Mouse (Mus musculus) stomach, embryonic 15.5 days (tissue): Measurements from ENCODE around the gene Ctnnd1. TPM values are rescaled to one million over a fixed set of nuclear protein-coding genes. Genes with fewer than 3 reads are reported as not detected.

Experiments
- ATAC-seq: fragments of 200-750 bp; cut with Nextera tagmentation; 2 replicates; pipeline ENCODE4 v1.8.0; 2017; ENCODE audit warnings: low read depth, moderate number of reproducible peaks, moderate TSS enrichment; ENCODE audit not compliant: insufficient read depth, low FRiP score
- H3K27ac ChIP-seq: fragments of 300-500 bp; sonication (generic); 2 replicates; pipeline ENCODE4 v1.5.1; 2015; ENCODE audit warnings: mild to moderate bottlenecking, inconsistent platforms
- H3K27me3 ChIP-seq: fragments of 300-500 bp; sonication (generic); replicated peaks from 2 replicates; pipeline ENCODE4 v1.6.1; 2015; ENCODE audit warnings: inconsistent platforms
- H3K36me3 ChIP-seq: fragments of 300-500 bp; sonication (generic); 2 replicates; pipeline ENCODE4 v1.6.1; 2015; ENCODE audit warnings: inconsistent platforms
- H3K4me1 ChIP-seq: fragments of 300-500 bp; sonication (generic); 2 replicates; pipeline ENCODE4 v1.6.1; 2015; ENCODE audit warnings: inconsistent platforms
- H3K4me2 ChIP-seq: fragments of 300-500 bp; sonication (generic); 2 replicates; pipeline ENCODE4 v1.6.1; 2015; ENCODE audit warnings: mild to moderate bottlenecking, inconsistent platforms
- H3K4me3 ChIP-seq: fragments of 300-500 bp; sonication (generic); replicated peaks from 2 replicates; pipeline ENCODE4 v1.5.1; 2015; ENCODE audit warnings: inconsistent platforms
- H3K9ac ChIP-seq: fragments of 300-500 bp; sonication (generic); 2 replicates; pipeline ENCODE4 v1.6.1; 2015; ENCODE audit warnings: inconsistent platforms
- H3K9me3 ChIP-seq: fragments of 300-500 bp; sonication (generic); 2 replicates; pipeline ENCODE4 v1.6.1; 2016; ENCODE audit warnings: inconsistent platforms
- WGBS: fragments of 180-500 bp; shearing (Covaris S2); methylation state at CpG from one replicate; pipeline ENCODE4 v1.1.7; 2015; 5-methylcytosine and 5-hydroxymethylcytosine counted together
- polyA plus RNA-seq: library from polyadenylated mRNA; unstranded; fragments of >200 nt; fragmentation: Nextera tagmentation; extraction: Ambion mirVana; gene quantifications from 2 replicates; pipeline ENCODE4 v1.2.1, GENCODE M21; 2015

Ctnnd1 gene
- polyA plus RNA-seq, 1 experiment from 2014 or later, result 60.0 TPM

GRCm38 (mm10) chr2:84623428-84624119, 27.0 kb downstream of the Ctnnd1 start:
- 84% methylated on average over 3 of the region's 3 CpGs for WGBS
- Histone ChIP-seq H3K9me3 (no peaks in the 10 kb centered on the region), H3K27ac (peak overlapping the region; percentile 19; the same call in 1 of the 2 replicates)

GRCm38 (mm10) chr2:84622668-84623067, 27.9 kb downstream of the Ctnnd1 start:
- H3K4me3 ChIP-seq, result no peak overlapping the region
- WGBS, result 71% methylated on average over 2 of the region's 2 CpGs
- no peaks in the 10 kb centered on the region for H3K27me3 ChIP-seq
- H3K9ac ChIP-seq, result no peak overlapping the region
- H3K4me1 ChIP-seq, result peaks cover 14% of the 10 kb centered on the region; the same call in 1 of the 2 replicates
- no peak overlapping the region for H3K27ac ChIP-seq
- peaks cover 26% of the 10 kb centered on the region for H3K36me3 ChIP-seq
- H3K9me3 ChIP-seq, result no peaks in the 10 kb centered on the region
- no peak overlapping the region for H3K4me2 ChIP-seq
- no peak for ATAC-seq

More at GRCm38 (mm10) chr2:84623428-84624119, 27.0 kb downstream of the Ctnnd1 start:
- Histone ChIP-seq H3K4me2 (no peak overlapping the region), H3K27me3 (no peaks in the 10 kb centered on the region), H3K36me3 (peaks cover 26% of the 10 kb centered on the region), H3K9ac (no peak overlapping the region), H3K4me3 (no peak overlapping the region), H3K4me1 (peaks cover 14% of the 10 kb centered on the region)
- no peak for ATAC-seq

GRCm38 (mm10) chr2:84619646-84620340, 30.8 kb downstream of the Ctnnd1 start:
- Histone ChIP-seq H3K27me3 (no peaks in the 10 kb centered on the region), H3K36me3 (peaks cover 47% of the 10 kb centered on the region), H3K4me2 (no peak overlapping the region), H3K4me1 (peaks cover 14% of the 10 kb centered on the region; the same call in 1 of the 2 replicates), H3K9me3 (no peaks in the 10 kb centered on the region), H3K27ac (peak overlapping the region; percentile 46; the same call in 1 of the 2 replicates), H3K4me3 (no peak overlapping the region), H3K9ac (no peak overlapping the region)
- ATAC-seq, result no peak; the same call in 1 of the 2 replicates
- WGBS, result 95% methylated on average over 21 of the region's 21 CpGs

- H3K9ac ChIP-seq, result no peak overlapping the region
- no peak overlapping the region for H3K4me3 ChIP-seq
- H3K4me1 ChIP-seq, result peaks cover 9% of the 10 kb centered on the region; the same call in 1 of the 2 replicates
- no peaks in the 10 kb centered on the region for H3K9me3 ChIP-seq
- H3K27me3 ChIP-seq, result no peaks in the 10 kb centered on the region
- peak; percentile 50 for ATAC-seq
- peaks cover 55% of the 10 kb centered on the region for H3K36me3 ChIP-seq
- WGBS, result 64% methylated on average over 2 of the region's 2 CpGs
- H3K27ac ChIP-seq, result peak overlapping the region; percentile 46
- H3K4me2 ChIP-seq, result no peak overlapping the region
Observed at GRCm38 (mm10) chr2:84618914-84619313, 31.7 kb downstream of the Ctnnd1 start.

GRCm38 (mm10) chr2:84617637-84618515, 32.7 kb downstream of the Ctnnd1 start:
- Histone ChIP-seq H3K27me3 (no peaks in the 10 kb centered on the region), H3K9me3 (no peaks in the 10 kb centered on the region), H3K9ac (no peak overlapping the region), H3K4me3 (no peak overlapping the region), H3K4me1 (peaks cover 9% of the 10 kb centered on the region; the same call in 1 of the 2 replicates), H3K36me3 (peaks cover 61% of the 10 kb centered on the region), H3K4me2 (no peak overlapping the region), H3K27ac (no peak overlapping the region)
- ATAC-seq, result 0 out of 2 replicates have a peak, but pooled peaks have one; percentile 41
- 64% methylated on average over 3 of the region's 3 CpGs for WGBS

- WGBS, result 90% methylated on average over 6 of the region's 6 CpGs
- Histone ChIP-seq H3K4me3 (no peak overlapping the region), H3K9ac (no peak overlapping the region), H3K27ac (no peak overlapping the region), H3K9me3 (no peaks in the 10 kb centered on the region), H3K4me1 (no peaks in the 10 kb centered on the region), H3K27me3 (no peaks in the 10 kb centered on the region), H3K4me2 (no peak overlapping the region), H3K36me3 (peaks cover 77% of the 10 kb centered on the region)
- no peak for ATAC-seq
Observed at GRCm38 (mm10) chr2:84612764-84613163, 37.8 kb downstream of the Ctnnd1 start.

- H3K4me1 ChIP-seq, result no peaks in the 10 kb centered on the region
- no peaks in the 10 kb centered on the region for H3K27me3 ChIP-seq
- no peak for ATAC-seq
- H3K9me3 ChIP-seq, result no peaks in the 10 kb centered on the region
- H3K4me3 ChIP-seq, result no peak overlapping the region
- 76% methylated on average over 1 of the region's 1 CpGs for WGBS
- no peak overlapping the region for H3K4me2 ChIP-seq
- H3K27ac ChIP-seq, result no peak overlapping the region
- no peak overlapping the region for H3K9ac ChIP-seq
- peaks cover 53% of the 10 kb centered on the region for H3K36me3 ChIP-seq
Observed at GRCm38 (mm10) chr2:84607842-84608241, 42.7 kb downstream of the Ctnnd1 start.

- H3K27me3 ChIP-seq, result no peaks in the 10 kb centered on the region
- no peak for ATAC-seq
Observed at GRCm38 (mm10) chr2:84600977-84601376, 49.6 kb downstream of the Ctnnd1 start.

GRCm38 (mm10) chr2:84599270-84599888, 51.2 kb downstream of the Ctnnd1 start:
- ATAC-seq, result no peak; the same call in 1 of the 2 replicates
- H3K9me3 ChIP-seq, result no peaks in the 10 kb centered on the region
- WGBS, result 87% methylated on average over 6 of the region's 6 CpGs

More at GRCm38 (mm10) chr2:84600977-84601376, 49.6 kb downstream of the Ctnnd1 start:
- Histone ChIP-seq H3K9ac (no peak overlapping the region), H3K27ac (no peak overlapping the region), H3K4me1 (no peaks in the 10 kb centered on the region), H3K4me2 (no peak overlapping the region), H3K4me3 (no peak overlapping the region), H3K9me3 (no peaks in the 10 kb centered on the region), H3K36me3 (peaks cover 34% of the 10 kb centered on the region; the same call in 1 of the 2 replicates)
- 51% methylated on average over 2 of the region's 2 CpGs for WGBS

GRCm38 (mm10) chr2:84597123-84597522, 53.4 kb downstream of the Ctnnd1 start:
- Histone ChIP-seq H3K27ac (no peak overlapping the region), H3K4me1 (no peaks in the 10 kb centered on the region), H3K9ac (no peak overlapping the region), H3K27me3 (no peaks in the 10 kb centered on the region), H3K36me3 (peaks cover 21% of the 10 kb centered on the region; the same call in 1 of the 2 replicates), H3K4me2 (no peak overlapping the region), H3K9me3 (no peaks in the 10 kb centered on the region), H3K4me3 (no peak overlapping the region)
- no peak for ATAC-seq
- WGBS, result 98% methylated on average over 1 of the region's 1 CpGs

More at GRCm38 (mm10) chr2:84599270-84599888, 51.2 kb downstream of the Ctnnd1 start:
- Histone ChIP-seq H3K4me1 (no peaks in the 10 kb centered on the region), H3K9ac (no peak overlapping the region), H3K4me3 (no peak overlapping the region), H3K27me3 (no peaks in the 10 kb centered on the region), H3K4me2 (no peak overlapping the region), H3K36me3 (peaks cover 32% of the 10 kb centered on the region; the same call in 1 of the 2 replicates), H3K27ac (no peak overlapping the region)

GRCm38 (mm10) chr2:84592801-84593200, 57.8 kb downstream of the Ctnnd1 start:
- Histone ChIP-seq H3K9me3 (no peaks in the 10 kb centered on the region), H3K27me3 (no peaks in the 10 kb centered on the region), H3K9ac (no peak overlapping the region), H3K27ac (no peak overlapping the region), H3K4me1 (no peaks in the 10 kb centered on the region), H3K4me3 (no peak overlapping the region), H3K4me2 (no peak overlapping the region), H3K36me3 (peaks cover 24% of the 10 kb centered on the region; the same call in 1 of the 2 replicates)
- no peak for ATAC-seq
- 92% methylated on average over 8 of the region's 8 CpGs for WGBS
